Mouse (Mus musculus) left cerebral cortex, adult 11 months (tissue): ENCODE results near the gene Olfr157.

ENCODE experiments used
- DNase-seq: peaks from one replicate; pipeline ENCODE4 v3.0.0; 2022; ENCODE audit warnings: low spot score

Olfr157 gene

DNA sequence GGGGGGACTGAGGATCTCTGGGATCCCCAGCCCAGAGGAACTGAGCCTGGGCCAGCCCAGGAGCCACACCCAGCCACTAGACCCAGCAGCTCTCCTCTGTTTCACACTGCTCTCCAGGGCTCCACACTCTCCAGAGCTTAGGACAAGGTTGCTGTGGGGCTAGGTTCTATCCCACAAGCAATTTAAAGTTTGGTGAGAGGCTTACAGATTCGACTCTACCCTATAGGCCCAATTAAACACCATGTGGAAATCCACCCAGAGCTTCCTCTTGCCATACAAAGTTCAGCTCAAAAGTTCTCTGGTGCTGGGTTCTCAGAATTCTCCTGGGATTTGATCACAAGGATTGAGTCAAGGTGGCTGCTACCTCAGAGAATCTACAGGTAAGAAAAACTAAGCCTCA, at the start of gene Olfr157:
Gene Olfr157 (minus strand): TSS at position 101 of the 400 bp plus-strand sequence.
- no peak for DNase-seq

DNA sequence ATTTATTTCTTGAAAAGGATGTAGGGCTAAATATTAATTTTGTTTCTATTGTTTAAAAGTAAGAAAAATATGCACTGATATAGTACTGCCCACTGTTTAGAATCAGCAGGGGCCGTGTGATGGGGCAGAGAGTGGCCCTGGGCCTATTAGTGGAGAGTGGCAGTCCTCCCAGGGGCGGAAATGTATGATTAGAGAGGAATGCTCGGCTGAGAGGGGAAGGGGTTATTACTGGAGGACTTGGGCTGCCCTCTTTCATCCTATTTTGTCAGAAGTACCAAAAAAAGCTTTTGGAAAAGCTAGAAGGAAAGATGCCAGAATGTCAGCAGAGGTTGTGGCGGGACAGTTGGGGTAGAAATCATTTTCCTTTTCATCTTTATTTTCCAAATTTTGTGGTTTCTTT, 44.2 kb upstream of the Olfr157 start:
- no peak for DNase-seq

DNA sequence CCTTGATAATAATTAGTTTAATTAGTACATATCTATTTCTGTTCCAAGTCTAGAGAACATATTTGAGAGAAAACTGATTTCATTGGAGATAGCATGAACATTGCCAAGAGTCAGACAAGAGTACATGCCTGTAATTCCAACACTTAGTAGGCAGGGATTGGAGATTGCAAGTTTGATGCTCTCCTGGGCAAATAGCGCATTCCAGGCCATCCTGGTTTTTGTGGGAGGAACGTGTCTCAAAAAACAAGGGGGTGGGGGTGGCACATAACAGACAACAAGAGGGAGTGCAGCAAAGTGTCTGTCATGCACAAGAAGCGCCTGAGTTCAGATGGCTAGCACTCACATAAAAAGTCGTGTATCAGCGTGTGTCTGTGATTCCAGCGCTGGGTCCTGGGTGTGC, 39.6 kb upstream of the Olfr157 start:
- no peak for DNase-seq

DNA sequence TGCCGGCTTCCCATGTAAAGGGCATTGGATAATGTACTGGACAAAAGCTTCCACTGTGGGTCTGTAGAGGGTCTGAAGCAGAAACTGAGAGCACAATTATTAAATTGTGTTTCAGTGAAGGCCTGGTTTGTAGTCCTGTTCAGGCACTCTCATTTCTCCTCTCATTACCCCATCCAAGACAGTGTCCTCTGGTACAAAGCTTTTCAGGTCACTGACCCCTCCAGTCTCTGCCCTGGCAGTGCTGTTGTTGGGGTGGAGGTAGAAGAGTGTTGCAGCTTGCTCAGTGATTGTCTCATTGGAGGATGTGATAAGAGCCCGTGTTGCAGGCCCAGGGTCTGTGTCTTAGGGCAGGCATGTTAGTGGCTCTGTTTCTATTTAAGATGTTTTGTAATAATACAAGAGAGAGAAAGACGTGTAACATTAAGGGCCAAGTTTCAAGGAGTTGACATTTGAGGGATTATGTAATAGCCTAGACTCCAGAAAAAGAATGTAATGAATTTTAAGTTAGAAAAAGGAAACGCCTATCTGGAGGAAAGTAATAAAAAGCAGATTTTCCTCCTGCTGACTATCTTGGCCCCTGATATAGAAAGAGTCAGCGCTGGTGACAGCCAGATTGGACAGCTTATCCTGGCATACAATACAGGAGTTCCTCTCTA, 38.2 kb upstream of the Olfr157 start:
- no peak for DNase-seq

GRCm38 (mm10) chr4:43877230-43877629, 37.2 kb upstream of the Olfr157 start:
- no peak for DNase-seq

- DNase-seq: no peak
Observed at GRCm38 (mm10) chr4:43875919-43876411, 36.0 kb upstream of the Olfr157 start.

DNA sequence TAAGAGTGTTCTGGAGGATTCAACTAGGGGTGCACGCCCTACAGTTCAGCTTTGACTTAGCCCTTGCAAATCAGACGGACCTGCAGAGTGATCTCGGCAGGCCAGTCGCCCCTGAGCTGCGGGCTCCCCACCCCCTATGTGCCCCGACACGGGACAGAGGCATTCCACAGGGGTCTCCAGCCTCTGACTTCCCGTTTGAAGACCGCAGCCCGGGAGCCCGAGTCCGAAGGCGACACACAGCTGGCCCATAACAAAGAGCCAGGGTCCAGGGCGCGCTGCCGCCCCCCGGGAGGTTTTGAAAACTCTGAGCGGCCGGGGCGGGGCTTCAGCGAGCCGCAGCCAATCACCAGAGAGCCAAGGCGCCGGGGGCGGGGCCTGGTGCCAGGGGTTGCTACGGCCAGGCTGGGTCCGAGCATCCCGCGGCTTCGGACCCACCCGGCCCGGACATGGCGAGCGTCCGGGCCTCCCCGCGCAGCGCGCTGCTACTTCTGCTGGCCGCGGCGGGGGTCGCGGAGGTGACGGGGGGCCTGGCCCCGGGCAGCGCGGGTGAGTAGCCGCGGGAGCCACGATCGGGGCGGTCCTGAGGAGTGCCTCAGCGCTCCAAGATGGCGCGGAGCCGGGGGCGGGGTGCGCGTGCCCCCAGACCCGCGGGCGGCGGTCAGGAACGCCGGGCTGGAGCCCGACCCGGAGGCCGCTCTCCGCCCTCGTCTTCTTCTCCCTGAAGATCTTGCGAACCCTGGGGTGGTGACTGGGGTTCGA, 35.3 kb upstream of the Olfr157 start, which contains the start of gene Reck:
Gene Reck (plus strand): TSS at position 371 of the 759 bp plus-strand sequence.
- DNase-seq: peak; percentile 50

DNA sequence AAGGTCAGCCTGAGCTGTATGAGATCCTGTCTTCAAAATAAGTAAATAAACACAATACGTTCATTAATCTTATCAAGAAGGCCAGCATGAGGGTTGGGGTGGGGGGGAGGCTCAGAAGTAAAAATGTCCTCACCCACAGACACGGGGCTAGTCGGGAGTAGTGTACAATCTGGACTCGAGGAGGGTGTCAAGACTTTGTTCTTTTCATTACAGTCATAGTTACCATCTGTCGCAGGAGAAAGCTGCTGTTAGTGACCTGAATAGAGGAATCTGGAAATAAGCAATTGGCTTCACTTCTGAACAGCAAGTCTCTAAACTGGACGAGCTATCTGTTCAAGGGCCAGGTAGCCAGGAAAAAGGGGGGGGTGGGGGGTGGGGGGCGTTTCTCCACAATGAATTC, 34.5 kb upstream of the Olfr157 start:
- DNase-seq: no peak

GRCm38 (mm10) chr4:43869821-43870220, 29.8 kb upstream of the Olfr157 start:
- no peak for DNase-seq

DNA sequence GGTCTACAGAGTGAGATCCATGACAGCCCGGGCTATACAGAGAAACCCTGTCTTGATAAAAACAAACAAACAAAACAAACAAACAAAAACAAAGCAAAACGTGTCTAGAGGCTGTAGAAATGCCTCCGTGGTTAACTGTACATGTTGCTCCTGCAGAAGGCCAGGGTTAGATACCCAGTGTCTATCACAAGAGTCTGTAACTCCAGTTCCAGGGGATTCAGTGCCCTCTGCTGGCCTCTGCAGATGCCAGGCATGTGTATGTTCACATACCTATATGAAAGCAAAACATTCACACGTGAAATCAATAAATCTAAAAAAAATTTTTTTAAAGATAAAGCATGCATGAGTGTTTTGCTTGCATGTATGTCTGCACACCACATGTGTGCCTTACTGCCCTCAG, 23.3 kb upstream of the Olfr157 start:
- DNase-seq: no peak

GRCm38 (mm10) chr4:43860744-43861519, 20.9 kb upstream of the Olfr157 start:
- no peak for DNase-seq

GRCm38 (mm10) chr4:43859886-43860285, 19.9 kb upstream of the Olfr157 start:
- DNase-seq: no peak

DNA sequence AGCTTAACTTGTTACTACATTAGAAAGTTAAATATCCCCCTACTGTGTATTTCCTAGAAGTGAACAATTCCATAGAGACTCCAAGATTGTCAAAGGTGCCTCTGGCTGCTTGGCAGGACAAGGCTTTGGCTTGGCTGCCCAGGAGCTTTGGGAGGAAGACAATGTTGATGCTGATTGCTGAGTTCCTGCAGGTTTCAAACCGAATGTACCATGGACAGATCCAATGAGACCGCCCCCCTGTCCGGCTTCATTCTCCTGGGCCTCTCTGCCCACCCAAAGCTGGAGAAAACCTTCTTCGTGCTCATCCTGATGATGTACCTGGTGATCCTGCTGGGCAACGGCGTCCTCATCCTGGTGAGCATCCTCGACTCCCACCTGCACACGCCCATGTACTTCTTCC, 14.1 kb upstream of the Olfr157 start:
- no peak for DNase-seq

DNA sequence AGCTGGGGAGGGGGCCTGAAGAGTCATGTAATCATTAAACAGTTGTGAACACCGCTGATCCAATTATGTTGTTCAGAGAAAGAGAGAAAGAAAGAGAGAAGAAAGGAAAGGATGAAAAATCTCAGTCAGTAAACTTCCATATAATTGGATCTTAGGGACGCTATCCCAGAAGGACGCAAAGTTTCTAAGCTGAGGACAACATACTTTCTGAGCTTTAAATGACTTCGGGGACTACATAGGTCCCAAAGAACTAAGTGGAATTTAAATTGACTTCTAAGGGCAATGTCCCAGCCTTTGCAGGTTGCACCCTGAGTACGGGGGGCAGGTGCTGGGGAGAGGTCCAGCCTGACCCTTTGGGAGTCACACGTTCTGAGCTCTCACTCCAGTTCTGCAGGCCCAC, 11.3 kb upstream of the Olfr157 start, which contains the start of gene Olfr155:
Gene Olfr155 (plus strand): TSS at position 301 of the 400 bp plus-strand sequence.
- no peak for DNase-seq

- DNase-seq: no peak
Observed at GRCm38 (mm10) chr4:43838326-43838725, 1.7 kb downstream of the Olfr157 start.

DNA sequence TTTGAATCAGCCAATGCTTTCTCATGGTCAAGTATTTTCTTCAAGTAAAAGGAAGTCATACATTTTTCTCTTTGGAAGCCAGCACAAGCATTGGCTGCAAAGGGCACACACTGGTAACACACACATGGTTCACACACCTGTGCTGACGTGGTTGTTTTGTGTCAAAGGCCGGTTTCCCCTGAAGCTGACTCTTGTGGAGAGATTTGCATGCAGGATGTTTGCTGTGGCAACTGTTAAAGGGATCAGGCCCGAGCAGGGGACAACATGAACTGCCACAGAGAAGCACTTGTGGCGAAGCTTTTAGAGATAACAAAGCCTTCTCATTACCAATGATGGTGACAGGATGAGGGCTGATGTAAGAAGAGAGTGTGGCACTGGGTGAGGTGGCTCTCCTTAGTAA, 5.3 kb downstream of the Olfr157 start:
- DNase-seq: no peak

DNA sequence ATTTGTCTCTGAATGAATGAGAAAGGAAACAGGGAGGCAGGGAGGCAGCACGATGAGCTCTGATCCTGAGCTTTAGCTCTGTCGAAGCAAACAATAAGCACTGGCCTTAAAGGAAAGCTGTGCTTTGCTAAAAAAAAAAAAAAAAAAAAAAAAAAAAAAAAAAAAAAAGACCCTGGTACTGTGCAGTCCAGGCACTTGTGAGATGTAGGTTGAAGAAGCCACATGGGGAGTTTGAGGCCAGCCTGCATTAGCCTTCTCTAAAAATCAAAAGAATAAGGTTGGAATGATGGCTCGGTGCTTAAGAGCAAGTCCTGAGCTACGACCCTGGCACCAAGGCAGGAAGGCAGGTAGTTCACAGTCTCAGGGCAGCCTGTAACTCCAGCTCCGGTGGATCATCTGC, 6.2 kb downstream of the Olfr157 start:
- DNase-seq: no peak

- DNase-seq: no peak
Observed at GRCm38 (mm10) chr4:43832031-43832430, 8.0 kb downstream of the Olfr157 start.

DNA sequence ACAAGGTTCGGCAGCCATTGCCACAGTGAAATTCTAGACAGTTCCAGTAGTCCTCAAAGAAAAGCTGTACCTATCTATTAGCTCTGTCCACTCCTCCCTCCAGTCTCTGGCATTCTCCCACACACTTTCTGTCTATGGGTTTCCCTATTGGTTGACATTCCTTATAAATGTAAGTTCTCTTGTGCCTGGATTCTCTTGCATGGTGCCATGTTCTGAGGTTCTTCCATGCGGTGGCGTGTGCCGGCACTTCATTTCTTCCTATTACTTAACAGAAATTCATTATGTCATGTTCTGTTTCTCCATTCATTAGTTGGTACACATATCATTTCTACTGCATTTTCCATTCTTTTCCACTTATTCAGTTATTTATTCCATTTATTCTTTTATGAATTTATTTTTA, 11.2 kb downstream of the Olfr157 start:
- DNase-seq: no peak

DNA sequence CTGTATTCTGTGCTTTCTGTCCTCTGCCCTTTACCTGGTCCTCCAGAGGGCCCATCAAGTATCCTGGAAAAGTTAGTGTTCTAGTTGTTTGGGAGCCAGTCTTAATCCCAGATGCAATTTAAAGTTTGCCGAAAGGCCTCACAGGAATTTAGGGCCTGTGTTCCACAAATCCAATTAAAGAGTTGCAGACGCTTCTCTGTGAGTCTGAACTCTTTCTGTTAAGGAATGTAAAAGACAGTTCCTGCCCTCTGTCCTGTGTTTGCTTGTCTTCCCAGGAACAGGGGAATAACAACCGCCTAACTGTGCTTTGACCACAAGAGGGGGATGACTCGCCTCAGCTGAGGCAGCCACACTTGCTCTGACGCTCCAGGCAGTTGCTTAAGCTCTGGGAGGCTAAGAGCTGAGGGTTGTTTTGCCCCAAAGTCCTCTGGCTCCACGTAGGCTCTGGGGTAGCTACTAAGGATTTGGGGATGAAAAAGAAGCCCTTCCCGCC, 16.1 kb downstream of the Olfr157 start, which contains the start of gene Olfr156:
Gene Olfr156 (minus strand): TSS at position 51 of the 493 bp plus-strand sequence.
- DNase-seq: no peak

DNA sequence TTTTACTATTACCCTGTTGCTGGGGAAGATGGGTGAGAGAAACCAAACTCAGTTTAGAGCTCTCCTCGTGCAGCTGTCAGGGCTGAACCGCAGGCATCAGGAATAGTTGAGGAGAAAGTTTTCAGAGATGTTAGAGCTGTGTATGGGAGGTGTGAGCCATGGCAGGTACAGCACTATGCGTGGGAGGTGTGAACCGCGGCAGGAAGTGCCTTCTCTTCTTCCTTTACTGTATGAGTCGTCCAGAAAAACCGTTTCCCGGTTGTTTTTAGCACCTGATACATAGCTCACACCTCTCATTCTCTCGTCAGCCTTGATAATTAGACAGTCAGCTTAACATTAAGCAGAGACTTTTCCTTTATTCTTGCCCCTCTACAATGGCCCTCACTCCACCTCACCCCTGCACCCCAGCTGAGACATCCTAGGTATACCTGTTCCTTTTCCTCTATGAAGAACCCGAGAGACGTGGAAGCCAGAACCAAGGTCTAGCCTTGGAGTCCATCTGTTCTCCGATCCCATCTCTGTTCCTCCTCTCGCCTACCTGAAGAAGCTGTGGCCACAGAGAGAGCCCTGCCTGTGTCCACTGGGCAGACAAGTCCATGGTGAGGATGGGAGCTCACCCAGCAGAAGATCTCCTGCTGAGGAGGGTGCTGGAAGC, 17.0 kb downstream of the Olfr157 start:
- no peak for DNase-seq

DNA sequence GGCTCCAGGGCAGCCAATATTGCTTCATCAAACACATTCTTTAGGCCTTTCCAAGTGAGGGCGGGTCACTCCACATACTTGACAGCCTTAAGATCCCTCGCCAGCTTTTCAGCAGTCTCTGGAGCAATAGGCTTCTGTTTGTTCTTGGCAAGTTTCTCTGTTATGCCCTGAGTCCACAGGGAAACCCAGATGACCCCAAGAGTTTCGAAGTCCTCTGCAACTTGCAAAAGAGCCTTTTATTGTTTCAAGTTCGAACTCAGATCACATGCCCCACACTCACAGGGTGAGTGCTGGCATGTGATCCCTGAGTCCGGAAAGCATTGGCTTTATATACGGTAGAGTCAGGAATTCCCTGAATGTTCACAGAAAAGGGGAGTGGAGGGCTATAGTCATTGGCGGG, 41.1 kb downstream of the Olfr157 start:
- no peak for DNase-seq
